Comparison of ENCODE assay signal across 8 mouse cellular contexts in genomic region chr13:107888231-107888555, GRCm38 (mm10).
DNase-seq lines count a peak whose midpoint lies in the region; ATAC-seq and TF ChIP-seq lines count a peak whose summit lies in the region.

No protein-coding gene starts in this region.

- in situ Hi-C loops in ES-E14 (cut with MboI; ENCODE audit: low sequenced_read_pairs in 2 of 2, unreplicated experiment in 2 of 2) = no loop called here

- under 1% methylated on average over 9 of the region's 9 CpGs for WGBS in heart, embryonic 15.5 days

- H3K9ac ChIP-seq in ES-E14 (ENCODE audit: insufficient read depth, low read depth, low read length, poor library complexity, severe bottlenecking) = peak overlapping the region; percentile 75
- H3K9ac ChIP-seq in heart, embryonic 15.5 days = peak overlapping the region; percentile 90

- no peak for ATAC-seq in heart, embryonic 15.5 days (replicated peaks; ENCODE audit: insufficient number of reproducible peaks, insufficient read depth, low FRiP score, low read depth)
- ATAC-seq in granulocyte monocyte progenitor cell, adult 5-6 weeks (replicated peaks; ENCODE audit: poor library complexity, severe bottlenecking) = no peak

- no peaks in the 10 kb centered on the region for H3K36me3 ChIP-seq in ES-E14 (ENCODE audit: control insufficient read depth, insufficient read depth, low read length, poor library complexity, severe bottlenecking)
- no peaks in the 10 kb centered on the region for H3K36me3 ChIP-seq in heart, embryonic 15.5 days

- peak; percentile 82 for DNase-seq in heart, adult 11 months
- no peak for DNase-seq in heart, adult 8-10 months (ENCODE audit: low spot score)
- DNase-seq in ES-E14 (ENCODE audit: low read depth, low spot score) = no peak
- peak; percentile 37 for DNase-seq in mesoderm, embryonic 11.5 days (ENCODE audit: low read depth, low spot score)
- DNase-seq in spleen, adult 18-20 months = no peak
- DNase-seq in urinary bladder, postnatal 25 days (ENCODE audit: low spot score) = no peak

- H3K4me3 ChIP-seq in ES-E14 (ENCODE audit: insufficient read depth in 1 of 2, low read depth in 1 of 2, low read length in 2 of 2, poor library complexity in 1 of 2, severe bottlenecking in 1 of 2) = peak overlapping the region; percentile 82 to 96
- peak overlapping the region; percentile 79 for H3K4me3 ChIP-seq in heart, embryonic 15.5 days

- no peaks in the 10 kb centered on the region for H3K9me3 ChIP-seq in ES-E14 (ENCODE audit: control insufficient read depth, insufficient read depth, low read depth, low read length)
- H3K9me3 ChIP-seq in heart, embryonic 15.5 days (replicated peaks) = no peaks in the 10 kb centered on the region

- peaks cover 0 to 3% of the 10 kb centered on the region in 2 experiments; a peak in 1 of 4 replicates for H3K4me1 ChIP-seq in ES-E14 (ENCODE audit: control insufficient read depth in 2 of 2, insufficient read depth in 2 of 2, low read length in 2 of 2, poor library complexity in 1 of 2)
- peaks cover 13% of the 10 kb centered on the region for H3K4me1 ChIP-seq in heart, embryonic 15.5 days (replicated peaks)

- no peak overlapping the region for H3K27ac ChIP-seq in ES-E14 (ENCODE audit: insufficient read depth, low read depth, low read length, poor library complexity, severe bottlenecking)
- peak overlapping the region; percentile 98 for H3K27ac ChIP-seq in heart, embryonic 15.5 days

- peak overlapping the region; percentile 92 for H3K4me2 ChIP-seq in heart, embryonic 15.5 days

- H3K27me3 ChIP-seq in heart, embryonic 15.5 days = peaks cover 3% of the 10 kb centered on the region; the same call in 1 of the 2 replicates

TF ChIP-seq in ES-E14, 5 proteins besides CTCF, POLR2A, EP300 and RAD21:
- TF ChIP-seq ZC3H11A (IDR thresholded peaks at IDR 0.05; ENCODE audit: borderline replicate concordance, low read depth, low read length) (no peak), HCFC1 (IDR thresholded peaks at IDR 0.05; ENCODE audit: borderline replicate concordance, insufficient read depth, low read length) (no peak), ZNF384 (IDR thresholded peaks at IDR 0.05; ENCODE audit: low read depth, low read length) (no peak), CHD2 (IDR thresholded peaks at IDR 0.05; ENCODE audit: low read depth, low read length) (no peak), MAFK (IDR thresholded peaks at IDR 0.05; ENCODE audit: insufficient read depth, low read depth, low read length) (no peak)

Comparison
In these comparisons a context has a peak if more than half of its experiments do, and no peak if none do; other contexts are left out.
1. DNase-seq: peak in heart, adult 11 months (single experiment) and mesoderm, embryonic 11.5 days (single experiment); none in heart, adult 8-10 months (single experiment), ES-E14 (single experiment), spleen, adult 18-20 months (0 of 2) and urinary bladder, postnatal 25 days (single experiment).